7 mouse cellular contexts compared by ENCODE assay signal in the genomic region with DNA sequence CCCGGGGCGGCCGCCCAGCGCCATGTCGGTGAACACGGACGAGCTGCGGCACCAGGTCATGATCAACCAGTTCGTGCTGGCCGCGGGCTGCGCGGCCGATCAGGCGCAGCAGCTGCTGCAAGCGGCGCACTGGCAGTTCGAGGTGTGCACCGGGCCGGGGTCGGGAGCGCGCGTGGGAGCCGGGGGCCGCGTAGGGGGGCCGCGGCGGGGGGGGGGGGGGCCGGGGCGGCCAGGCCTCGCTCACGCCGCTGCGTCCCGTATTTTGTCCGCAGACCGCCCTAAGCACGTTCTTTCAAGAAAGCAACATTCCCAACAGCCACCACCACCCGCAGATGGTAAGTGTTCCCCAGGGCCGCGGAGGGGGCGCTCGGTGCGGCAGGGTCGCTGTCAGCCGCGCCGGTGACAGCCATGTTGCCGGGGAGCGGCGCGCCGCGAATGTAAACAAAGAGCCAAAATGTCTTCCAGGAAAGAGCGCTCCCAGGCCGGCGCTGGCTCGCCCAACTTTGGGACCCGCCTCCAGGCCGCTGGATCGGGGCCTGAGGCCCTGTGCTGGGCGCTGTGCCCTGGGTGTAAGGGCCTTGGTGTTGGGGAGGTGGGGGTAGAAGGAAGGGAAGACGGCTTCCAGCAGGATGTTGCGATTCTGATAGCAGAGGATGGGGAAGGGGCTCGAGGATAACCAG. TPM values are rescaled to one million over a fixed set of nuclear protein-coding genes. Genes with fewer than 3 reads are reported as not detected.
DNase-seq lines count a peak whose midpoint lies in the region; ATAC-seq lines count a peak whose summit lies in the region.

No protein-coding gene starts in this region.

- peak overlapping the region; percentile 74 for H3K4me2 ChIP-seq in hindbrain, embryonic 15.5 days
- H3K4me2 ChIP-seq in limb, embryonic 12.5 days = peak overlapping the region; percentile 83
- H3K4me2 ChIP-seq in midbrain, embryonic 15.5 days = peak overlapping the region; percentile 70

- H3K9me3 ChIP-seq in hindbrain, embryonic 15.5 days = no peaks in the 10 kb centered on the region
- no peaks in the 10 kb centered on the region for H3K9me3 ChIP-seq in limb, embryonic 12.5 days
- H3K9me3 ChIP-seq in midbrain, embryonic 15.5 days = no peaks in the 10 kb centered on the region

- no peaks in the 10 kb centered on the region for H3K27me3 ChIP-seq in hindbrain, embryonic 15.5 days
- H3K27me3 ChIP-seq in limb, embryonic 12.5 days = 0 out of 2 replicates have a peak, but pooled peaks cover 3% of the 10 kb centered on the region
- H3K27me3 ChIP-seq in midbrain, embryonic 15.5 days (replicated peaks) = no peaks in the 10 kb centered on the region

- peak overlapping the region; percentile 65 for H3K9ac ChIP-seq in hindbrain, embryonic 15.5 days
- peak overlapping the region; percentile 94 for H3K9ac ChIP-seq in limb, embryonic 12.5 days (replicated peaks)
- peak overlapping the region; percentile 84 for H3K9ac ChIP-seq in midbrain, embryonic 15.5 days

- peaks cover 29% of the 10 kb centered on the region for H3K4me1 ChIP-seq in hindbrain, embryonic 15.5 days (replicated peaks)
- H3K4me1 ChIP-seq in limb, embryonic 12.5 days (replicated peaks) = peaks cover 30% of the 10 kb centered on the region
- H3K4me1 ChIP-seq in midbrain, embryonic 15.5 days = peaks cover 33% of the 10 kb centered on the region

- peak overlapping the region; percentile 65 for H3K4me3 ChIP-seq in hindbrain, embryonic 15.5 days
- peak overlapping the region; percentile 93 for H3K4me3 ChIP-seq in limb, embryonic 12.5 days (replicated peaks)
- H3K4me3 ChIP-seq in midbrain, embryonic 15.5 days = peak overlapping the region; percentile 79

- ATAC-seq in hindbrain, embryonic 15.5 days (ENCODE audit: low FRiP score, low read depth) = peak; percentile 1; the same call in 1 of the 2 replicates
- ATAC-seq in limb, embryonic 12.5 days (ENCODE audit: insufficient number of reproducible peaks, insufficient read depth, low FRiP score, low TSS enrichment, low read depth) = no peak
- peak; percentile 67 for ATAC-seq in midbrain, embryonic 15.5 days (replicated peaks)

- DNase-seq in adipocyte (ENCODE audit: low spot score) = peak; percentile 81
- DNase-seq in cerebellum, postnatal 10 days = peak; percentile 80 to 82
- peak; percentile 76 for DNase-seq in gastrocnemius, adult 18-20 months (ENCODE audit: low spot score)
- DNase-seq in spleen, postnatal 36 days (ENCODE audit: low spot score in 2 of 2) = peak; percentile 47 to 52

- WGBS in hindbrain, embryonic 15.5 days = under 1% methylated on average over 33 of the region's 67 CpGs
- under 1% methylated on average over 38 of the region's 67 CpGs for WGBS in limb, embryonic 12.5 days
- under 1% methylated on average over 54 of the region's 67 CpGs for WGBS in midbrain, embryonic 15.5 days

- H3K27ac ChIP-seq in hindbrain, embryonic 15.5 days (replicated peaks) = peak overlapping the region; percentile 89
- peak overlapping the region; percentile 94 for H3K27ac ChIP-seq in limb, embryonic 12.5 days
- peak overlapping the region; percentile 91 for H3K27ac ChIP-seq in midbrain, embryonic 15.5 days

- peaks cover 3% of the 10 kb centered on the region; the same call in 1 of the 2 replicates for H3K36me3 ChIP-seq in hindbrain, embryonic 15.5 days
- H3K36me3 ChIP-seq in limb, embryonic 12.5 days = peaks cover 28% of the 10 kb centered on the region
- no peaks in the 10 kb centered on the region; the same call in 1 of the 2 replicates for H3K36me3 ChIP-seq in midbrain, embryonic 15.5 days (replicated peaks)

RNA-seq across cellular contexts. Expression of a gene that starts 0.5 kb away (rescaled TPM):
- total RNA-seq in gastrocnemius, adult 18-20 months (2021) = 10 to 100 TPM; 32.1 to 45.8 TPM
- polyA plus RNA-seq in hindbrain, embryonic 15.5 days (2015; fragmentation: Nextera tagmentation; extraction: Ambion mirVana) = 42.7 and 44.3 TPM in 2 replicates
- polyA plus RNA-seq in limb, embryonic 12.5 days (2016; fragmentation: Nextera tagmentation; extraction: Ambion mirVana) = 36.6 and 48.4 TPM in 2 replicates
- 40.9 and 44.2 TPM in 2 replicates for polyA plus RNA-seq in midbrain, embryonic 15.5 days (2015; fragmentation: Nextera tagmentation; extraction: Ambion mirVana)

RNA-seq across cellular contexts. Expression of a gene that starts 21.6 kb away (rescaled TPM):
- 10 to 100 TPM; 24.2 to 27.5 TPM for total RNA-seq in gastrocnemius, adult 18-20 months (2021)
- 69.8 and 78.1 TPM in 2 replicates for polyA plus RNA-seq in hindbrain, embryonic 15.5 days (2015; fragmentation: Nextera tagmentation; extraction: Ambion mirVana)
- 25.2 and 26.7 TPM in 2 replicates for polyA plus RNA-seq in limb, embryonic 12.5 days (2016; fragmentation: Nextera tagmentation; extraction: Ambion mirVana)
- polyA plus RNA-seq in midbrain, embryonic 15.5 days (2015; fragmentation: Nextera tagmentation; extraction: Ambion mirVana) = 66.1 and 68.0 TPM in 2 replicates

RNA-seq across cellular contexts. Expression of a gene that starts 31.6 kb away (rescaled TPM):
- not detected for total RNA-seq in gastrocnemius, adult 18-20 months (2021)
- 0.07 and 0.47 TPM in 2 replicates for polyA plus RNA-seq in hindbrain, embryonic 15.5 days (2015; fragmentation: Nextera tagmentation; extraction: Ambion mirVana)
- polyA plus RNA-seq in limb, embryonic 12.5 days (2016; fragmentation: Nextera tagmentation; extraction: Ambion mirVana) = 0.35 TPM in 2 replicates
- polyA plus RNA-seq in midbrain, embryonic 15.5 days (2015; fragmentation: Nextera tagmentation; extraction: Ambion mirVana) = not detected in 2 replicates

RNA-seq across cellular contexts. Expression of a gene that starts 59.6 kb away (rescaled TPM):
- total RNA-seq in gastrocnemius, adult 18-20 months (2021) = 10 to 100 TPM; 12.3 to 12.5 TPM
- 181 and 186 TPM in 2 replicates for polyA plus RNA-seq in hindbrain, embryonic 15.5 days (2015; fragmentation: Nextera tagmentation; extraction: Ambion mirVana)
- 186 and 199 TPM in 2 replicates for polyA plus RNA-seq in limb, embryonic 12.5 days (2016; fragmentation: Nextera tagmentation; extraction: Ambion mirVana)
- 199 and 200 TPM in 2 replicates for polyA plus RNA-seq in midbrain, embryonic 15.5 days (2015; fragmentation: Nextera tagmentation; extraction: Ambion mirVana)
